Mouse (Mus musculus): ENCODE measurements around the gene Pdzrn4. TPM values are rescaled to one million over a fixed set of nuclear protein-coding genes. Genes with fewer than 3 reads are reported as not detected.

Pdzrn4 gene
- total RNA-seq, 2 experiments from 2014 or later = 0.39 to 0.64 TPM

GRCm38 (mm10) chr15:92520677-92521225 lies 124.1 kb downstream of the Pdzrn4 start:
- no peak overlapping the region for H3K4me3 ChIP-seq

GRCm38 (mm10) chr15:92521686-92522085 lies 125.0 kb downstream of the Pdzrn4 start:
- intact Hi-C loops (cut with DNase I) = no loop called here
- no peak for TF ChIP-seq CTCF (IDR thresholded peaks at IDR 0.05)
- DNase-seq = no peak
- Histone ChIP-seq H3K27ac (no peak overlapping the region), H3K4me3 (no peak overlapping the region)

More at GRCm38 (mm10) chr15:92520677-92521225, 124.1 kb downstream of the Pdzrn4 start:
- intact Hi-C loops (cut with DNase I) = no loop called here
- H3K27ac ChIP-seq = no peak overlapping the region
- no peak for TF ChIP-seq CTCF (IDR thresholded peaks at IDR 0.05)
- no peak for DNase-seq

- DNase-seq = no peak
- no peak for TF ChIP-seq CTCF (IDR thresholded peaks at IDR 0.05)
- H3K27ac ChIP-seq = no peak overlapping the region
- H3K4me3 ChIP-seq = no peak overlapping the region
- intact Hi-C loops (cut with DNase I) = no loop called here
Measured at GRCm38 (mm10) chr15:92524917-92525316, 128.2 kb downstream of the Pdzrn4 start.

DNA sequence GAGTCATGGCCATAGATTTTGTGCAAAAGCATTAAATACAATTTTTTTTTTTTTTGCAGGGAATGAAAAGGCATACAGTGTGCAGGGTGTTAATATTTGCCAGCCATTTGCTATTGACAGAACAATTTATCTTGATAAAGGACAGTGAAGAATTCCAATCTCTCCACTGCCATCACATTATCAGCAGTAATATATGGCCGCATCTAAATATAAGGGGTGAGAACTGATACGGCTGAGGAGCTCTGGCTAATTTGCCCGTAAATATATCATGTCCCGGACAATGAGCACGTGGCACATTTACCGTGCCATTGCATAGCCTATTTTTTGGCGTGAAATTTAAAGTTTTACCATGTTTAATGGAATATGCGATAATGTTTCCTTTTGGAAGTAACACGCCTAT lies 128.7 kb downstream of the Pdzrn4 start:
- Histone ChIP-seq H3K27ac (no peak overlapping the region), H3K4me3 (no peak overlapping the region)
- TF ChIP-seq CTCF (IDR thresholded peaks at IDR 0.05) = no peak
- intact Hi-C loops (cut with DNase I) = no loop called here
- no peak for DNase-seq

GRCm38 (mm10) chr15:92526731-92527130 lies 130.1 kb downstream of the Pdzrn4 start:
- Histone ChIP-seq H3K4me3 (no peak overlapping the region), H3K27ac (no peak overlapping the region)
- intact Hi-C loops (cut with DNase I) = no loop called here
- DNase-seq = no peak
- TF ChIP-seq CTCF (IDR thresholded peaks at IDR 0.05) = peak; percentile 47

- no peak for TF ChIP-seq CTCF (IDR thresholded peaks at IDR 0.05)
- H3K4me3 ChIP-seq = no peak overlapping the region
- no peak overlapping the region for H3K27ac ChIP-seq
- intact Hi-C loops (cut with DNase I) = no loop called here
- DNase-seq = no peak
Measured at GRCm38 (mm10) chr15:92543252-92543651, 146.6 kb downstream of the Pdzrn4 start.

GRCm38 (mm10) chr15:92547294-92547911 lies 150.7 kb downstream of the Pdzrn4 start:
- TF ChIP-seq CTCF (IDR thresholded peaks at IDR 0.05) = no peak
- no peak overlapping the region for H3K4me3 ChIP-seq
- DNase-seq = no peak
- no peak overlapping the region for H3K27ac ChIP-seq
- intact Hi-C loops (cut with DNase I) = no loop called here

GRCm38 (mm10) chr15:92555012-92555574 lies 158.4 kb downstream of the Pdzrn4 start:
- intact Hi-C loops (cut with DNase I) = no loop called here
- no peak for TF ChIP-seq CTCF (IDR thresholded peaks at IDR 0.05)
- no peak for DNase-seq

DNA sequence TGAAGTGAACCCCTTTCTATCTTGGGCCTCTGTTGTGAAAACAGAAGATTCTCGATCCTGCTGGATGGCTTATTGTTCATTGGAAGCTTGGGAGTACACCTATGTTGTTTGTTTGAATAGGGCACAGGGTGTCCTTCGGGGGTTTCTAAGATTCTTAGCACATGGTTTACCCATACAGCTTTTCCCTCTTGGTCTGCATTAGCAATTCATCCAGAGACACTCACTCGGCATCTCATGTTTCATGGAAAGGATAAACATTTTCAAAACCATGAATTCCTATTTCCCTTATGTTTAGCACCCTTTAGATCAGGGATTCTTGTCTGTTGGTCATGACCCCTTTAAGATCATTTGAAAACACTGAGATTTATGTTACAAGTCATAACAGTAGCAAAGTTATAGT lies 159.0 kb downstream of the Pdzrn4 start:
- no peak for DNase-seq
- no peak overlapping the region for H3K4me3 ChIP-seq
- intact Hi-C loops (cut with DNase I) = no loop called here
- TF ChIP-seq CTCF (IDR thresholded peaks at IDR 0.05) = no peak
- H3K27ac ChIP-seq = no peak overlapping the region

More at GRCm38 (mm10) chr15:92555012-92555574, 158.4 kb downstream of the Pdzrn4 start:
- Histone ChIP-seq H3K4me3 (no peak overlapping the region), H3K27ac (no peak overlapping the region)

- no peak for DNase-seq
- intact Hi-C loops (cut with DNase I) = no loop called here
- Histone ChIP-seq H3K4me3 (no peak overlapping the region), H3K27ac (no peak overlapping the region)
- no peak for TF ChIP-seq CTCF (IDR thresholded peaks at IDR 0.05)
Measured at GRCm38 (mm10) chr15:92558592-92558991, 161.9 kb downstream of the Pdzrn4 start.

GRCm38 (mm10) chr15:92562149-92562548 lies 165.5 kb downstream of the Pdzrn4 start:
- H3K27ac ChIP-seq = no peak overlapping the region
- intact Hi-C loops (cut with DNase I) = no loop called here
- no peak for DNase-seq
- no peak overlapping the region for H3K4me3 ChIP-seq
- no peak for TF ChIP-seq CTCF (IDR thresholded peaks at IDR 0.05)

DNA sequence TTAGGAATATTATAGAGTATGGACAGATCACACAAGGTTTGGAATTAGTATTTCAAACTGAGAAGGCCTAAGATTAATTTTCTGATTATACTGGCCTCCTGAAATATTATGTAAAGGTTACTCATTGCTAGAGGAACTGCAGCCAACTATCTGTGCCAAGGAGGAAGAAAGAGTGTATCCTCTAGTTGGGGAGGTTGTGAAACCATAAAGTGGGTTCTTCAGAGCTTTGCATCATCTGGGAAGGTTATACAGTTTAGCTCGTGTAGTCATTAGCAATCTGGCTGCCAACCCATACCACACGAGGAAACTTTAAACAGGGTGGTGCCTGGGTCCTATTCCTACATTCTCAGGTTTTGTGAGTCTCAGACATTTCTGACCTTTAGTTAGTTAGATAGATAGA lies 166.9 kb downstream of the Pdzrn4 start:
- intact Hi-C loops (cut with DNase I) = no loop called here
- H3K27ac ChIP-seq = no peak overlapping the region
- TF ChIP-seq CTCF (IDR thresholded peaks at IDR 0.05) = no peak
- DNase-seq = no peak
- no peak overlapping the region for H3K4me3 ChIP-seq

GRCm38 (mm10) chr15:92570526-92571243 lies 174.0 kb downstream of the Pdzrn4 start:
- DNase-seq = no peak
- intact Hi-C loops (cut with DNase I) = no loop called here
- no peak for TF ChIP-seq CTCF (IDR thresholded peaks at IDR 0.05)
- H3K4me3 ChIP-seq = no peak overlapping the region
- H3K27ac ChIP-seq = no peak overlapping the region

All from gastrocnemius, adult 2 months (tissue).